Mouse (Mus musculus): ENCODE measurements around the gene Fbxo40. TPM values are rescaled to one million over a fixed set of nuclear protein-coding genes. Genes with fewer than 3 reads are reported as not detected.

The Fbxo40 gene
- polyA plus RNA-seq, 1 experiment from 2014 or later, result not detected

GRCm38 (mm10) chr16:36929216-36929615 lies 61.1 kb downstream of the Fbxo40 start:
- Histone ChIP-seq H3K4me1 (ENCODE audit: control insufficient read depth, insufficient read depth, low read length) (no peaks in the 10 kb centered on the region), H3K27me3 (ENCODE audit: control insufficient read depth, insufficient read depth, low read length) (no peaks in the 10 kb centered on the region), H3K9ac (ENCODE audit: low read length) (no peak overlapping the region), H3K4me3 (ENCODE audit: low read depth, low read length) (no peak overlapping the region), H3K9me3 (ENCODE audit: control insufficient read depth, low read length) (no peaks in the 10 kb centered on the region), H3K4me2 (no peak overlapping the region), H3K36me3 (ENCODE audit: control insufficient read depth, insufficient read depth, low read length) (peaks cover 13% of the 10 kb centered on the region), H3K27ac (ENCODE audit: low read depth, low read length) (no peak overlapping the region)
- 95% methylated on average over 7 of the region's 7 CpGs for WGBS
- DNase-seq (ENCODE audit: low spot score, missing footprints), result no peak
- ATAC-seq (ENCODE audit: low FRiP score), result no peak

DNA sequence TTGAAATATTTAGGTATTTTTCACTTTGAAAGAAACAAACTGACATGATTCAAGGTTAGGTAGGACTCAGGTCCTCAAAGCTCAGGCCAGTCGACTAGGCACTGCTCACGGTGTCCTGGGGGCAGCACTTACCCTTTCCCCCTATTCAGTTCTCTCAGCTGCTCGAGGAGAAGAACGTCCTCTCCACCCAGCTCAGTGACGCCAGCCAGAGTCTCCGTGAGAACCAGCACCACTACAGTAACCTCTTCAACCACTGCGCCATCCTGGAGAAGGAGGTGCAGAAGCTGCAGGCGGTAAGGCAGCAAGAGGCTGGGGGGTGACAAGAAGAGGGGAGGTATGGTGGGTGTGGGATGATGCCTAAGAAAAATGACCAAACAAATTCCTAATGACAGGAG lies 62.2 kb downstream of the Fbxo40 start:
- DNase-seq (ENCODE audit: low spot score, missing footprints) (no peak), ATAC-seq (ENCODE audit: low FRiP score) (no peak)
- Histone ChIP-seq H3K4me2 (no peak overlapping the region), H3K36me3 (ENCODE audit: control insufficient read depth, insufficient read depth, low read length) (peaks cover 13% of the 10 kb centered on the region), H3K4me1 (ENCODE audit: control insufficient read depth, insufficient read depth, low read length) (no peaks in the 10 kb centered on the region), H3K27ac (ENCODE audit: low read depth, low read length) (no peak overlapping the region), H3K9ac (ENCODE audit: low read length) (no peak overlapping the region), H3K27me3 (ENCODE audit: control insufficient read depth, insufficient read depth, low read length) (no peaks in the 10 kb centered on the region), H3K9me3 (ENCODE audit: control insufficient read depth, low read length) (no peaks in the 10 kb centered on the region), H3K4me3 (ENCODE audit: low read depth, low read length) (no peak overlapping the region)
- WGBS, result 96% methylated on average over 8 of the region's 8 CpGs

GRCm38 (mm10) chr16:36927495-36928105 lies 62.7 kb downstream of the Fbxo40 start:
- Histone ChIP-seq H3K27me3 (ENCODE audit: control insufficient read depth, insufficient read depth, low read length) (no peaks in the 10 kb centered on the region), H3K4me1 (ENCODE audit: control insufficient read depth, insufficient read depth, low read length) (no peaks in the 10 kb centered on the region), H3K4me2 (no peak overlapping the region), H3K27ac (ENCODE audit: low read depth, low read length) (no peak overlapping the region), H3K9ac (ENCODE audit: low read length) (no peak overlapping the region), H3K4me3 (ENCODE audit: low read depth, low read length) (no peak overlapping the region), H3K36me3 (ENCODE audit: control insufficient read depth, insufficient read depth, low read length) (peaks cover 12% of the 10 kb centered on the region), H3K9me3 (ENCODE audit: control insufficient read depth, low read length) (no peaks in the 10 kb centered on the region)
- DNase-seq (ENCODE audit: low spot score, missing footprints) (no peak), ATAC-seq (ENCODE audit: low FRiP score) (no peak)
- WGBS, result 89% methylated on average over 10 of the region's 10 CpGs

- peaks cover 12% of the 10 kb centered on the region for H3K36me3 ChIP-seq (ENCODE audit: control insufficient read depth, insufficient read depth, low read length)
- ATAC-seq (ENCODE audit: low FRiP score), result no peak
- H3K4me2 ChIP-seq, result no peak overlapping the region
- no peak for DNase-seq (ENCODE audit: low spot score, missing footprints)
- no peak overlapping the region for H3K4me3 ChIP-seq (ENCODE audit: low read depth, low read length)
- WGBS, result 91% methylated on average over 10 of the region's 10 CpGs
- H3K9me3 ChIP-seq (ENCODE audit: control insufficient read depth, low read length), result no peaks in the 10 kb centered on the region
- no peaks in the 10 kb centered on the region for H3K27me3 ChIP-seq (ENCODE audit: control insufficient read depth, insufficient read depth, low read length)
- no peak overlapping the region for H3K27ac ChIP-seq (ENCODE audit: low read depth, low read length)
- no peak overlapping the region for H3K9ac ChIP-seq (ENCODE audit: low read length)
- H3K4me1 ChIP-seq (ENCODE audit: control insufficient read depth, insufficient read depth, low read length), result no peaks in the 10 kb centered on the region
Observed at GRCm38 (mm10) chr16:36926514-36927447, 63.5 kb downstream of the Fbxo40 start.

DNA sequence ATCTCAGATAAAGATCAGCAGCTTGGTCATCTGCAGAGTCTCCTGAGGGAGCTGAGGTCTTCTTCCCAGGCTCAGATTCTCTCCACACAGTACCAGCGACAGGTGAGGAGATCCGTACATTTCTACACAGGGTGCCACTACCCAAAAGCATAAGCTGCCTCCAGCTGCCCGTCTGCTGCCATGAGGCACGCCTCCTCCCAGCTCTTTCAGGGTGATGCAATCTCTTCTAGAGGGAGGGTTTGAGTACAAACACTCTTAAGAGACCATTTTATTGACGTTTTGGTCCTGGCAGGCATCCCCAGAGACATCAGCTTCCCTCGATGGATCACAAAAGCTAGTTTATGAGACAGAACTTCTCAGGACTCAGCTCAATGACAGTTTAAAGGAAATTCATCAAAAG lies 64.5 kb downstream of the Fbxo40 start:
- Histone ChIP-seq H3K9ac (ENCODE audit: low read length) (no peak overlapping the region), H3K27me3 (ENCODE audit: control insufficient read depth, insufficient read depth, low read length) (no peaks in the 10 kb centered on the region), H3K27ac (ENCODE audit: low read depth, low read length) (no peak overlapping the region), H3K4me2 (no peak overlapping the region), H3K4me3 (ENCODE audit: low read depth, low read length) (no peak overlapping the region), H3K4me1 (ENCODE audit: control insufficient read depth, insufficient read depth, low read length) (no peaks in the 10 kb centered on the region), H3K9me3 (ENCODE audit: control insufficient read depth, low read length) (no peaks in the 10 kb centered on the region), H3K36me3 (ENCODE audit: control insufficient read depth, insufficient read depth, low read length) (peaks cover 12% of the 10 kb centered on the region; the same call in 1 of the 2 replicates)
- 89% methylated on average over 6 of the region's 6 CpGs for WGBS
- ATAC-seq (ENCODE audit: low FRiP score) (no peak), DNase-seq (ENCODE audit: low spot score, missing footprints) (no peak)

DNA sequence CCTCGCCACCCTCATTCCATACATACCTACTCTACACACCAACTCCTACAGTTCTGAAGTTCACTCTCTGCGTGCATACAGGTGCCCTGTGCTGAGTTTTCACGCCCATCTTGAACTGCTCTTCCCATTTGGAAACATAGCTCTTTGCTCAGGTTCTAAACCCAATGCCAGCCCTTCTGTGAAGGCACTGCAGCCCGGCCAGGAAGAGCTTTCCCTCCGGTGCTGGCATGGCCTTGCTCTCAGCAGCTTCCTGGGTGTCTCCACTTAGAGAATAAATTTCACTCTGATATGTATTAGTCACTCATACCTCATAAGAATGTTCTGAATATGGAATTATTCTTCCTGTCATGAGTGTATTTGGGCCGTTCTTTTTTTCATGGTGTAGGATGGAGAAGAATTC lies 64.9 kb downstream of the Fbxo40 start:
- DNase-seq (ENCODE audit: low spot score, missing footprints) (no peak), ATAC-seq (ENCODE audit: low FRiP score) (no peak)
- Histone ChIP-seq H3K4me2 (no peak overlapping the region), H3K4me3 (ENCODE audit: low read depth, low read length) (no peak overlapping the region), H3K4me1 (ENCODE audit: control insufficient read depth, insufficient read depth, low read length) (no peaks in the 10 kb centered on the region), H3K27ac (ENCODE audit: low read depth, low read length) (no peak overlapping the region), H3K9ac (ENCODE audit: low read length) (no peak overlapping the region), H3K27me3 (ENCODE audit: control insufficient read depth, insufficient read depth, low read length) (no peaks in the 10 kb centered on the region), H3K9me3 (ENCODE audit: control insufficient read depth, low read length) (no peaks in the 10 kb centered on the region), H3K36me3 (ENCODE audit: control insufficient read depth, insufficient read depth, low read length) (peaks cover 12% of the 10 kb centered on the region; the same call in 1 of the 2 replicates)
- WGBS, result 88% methylated on average over 6 of the region's 6 CpGs

GRCm38 (mm10) chr16:36924312-36924711 lies 66.0 kb downstream of the Fbxo40 start:
- Histone ChIP-seq H3K4me1 (ENCODE audit: control insufficient read depth, insufficient read depth, low read length) (no peaks in the 10 kb centered on the region), H3K9ac (ENCODE audit: low read length) (no peak overlapping the region), H3K4me3 (ENCODE audit: low read depth, low read length) (no peak overlapping the region), H3K27ac (ENCODE audit: low read depth, low read length) (no peak overlapping the region), H3K4me2 (no peak overlapping the region), H3K9me3 (ENCODE audit: control insufficient read depth, low read length) (no peaks in the 10 kb centered on the region), H3K27me3 (ENCODE audit: control insufficient read depth, insufficient read depth, low read length) (no peaks in the 10 kb centered on the region), H3K36me3 (ENCODE audit: control insufficient read depth, insufficient read depth, low read length) (peaks cover 13% of the 10 kb centered on the region; the same call in 1 of the 2 replicates)
- ATAC-seq (ENCODE audit: low FRiP score) (no peak), DNase-seq (ENCODE audit: low spot score, missing footprints) (no peak)
- 96% methylated on average over 8 of the region's 8 CpGs for WGBS

DNA sequence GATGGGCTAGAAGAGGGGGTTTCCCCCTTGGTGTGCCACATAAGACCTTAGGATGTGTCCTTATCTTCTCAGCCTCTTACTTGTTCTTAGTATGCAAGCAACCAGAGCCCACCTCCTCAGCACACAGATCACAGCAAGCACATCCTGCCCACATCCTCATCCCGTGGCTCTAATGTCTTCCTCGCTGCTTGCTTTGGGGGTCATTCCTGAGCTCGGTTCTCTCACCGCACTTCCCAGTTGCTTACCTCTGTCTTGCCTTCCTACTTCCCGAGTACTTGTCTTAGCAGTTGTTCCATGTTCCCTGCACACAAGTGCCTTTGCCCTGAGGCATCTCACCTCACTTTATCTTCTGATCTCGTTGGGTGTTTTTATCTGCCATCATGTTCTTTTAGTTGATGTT lies 68.3 kb downstream of the Fbxo40 start:
- Histone ChIP-seq H3K27ac (ENCODE audit: low read depth, low read length) (no peak overlapping the region), H3K4me3 (ENCODE audit: low read depth, low read length) (no peak overlapping the region), H3K9ac (ENCODE audit: low read length) (no peak overlapping the region), H3K4me2 (no peak overlapping the region), H3K9me3 (ENCODE audit: control insufficient read depth, low read length) (no peaks in the 10 kb centered on the region), H3K27me3 (ENCODE audit: control insufficient read depth, insufficient read depth, low read length) (no peaks in the 10 kb centered on the region), H3K36me3 (ENCODE audit: control insufficient read depth, insufficient read depth, low read length) (peaks cover 13% of the 10 kb centered on the region; the same call in 1 of the 2 replicates), H3K4me1 (ENCODE audit: control insufficient read depth, insufficient read depth, low read length) (no peaks in the 10 kb centered on the region)
- no peak for ATAC-seq (ENCODE audit: low FRiP score)
- WGBS, result 88% methylated on average over 6 of the region's 6 CpGs
- no peak for DNase-seq (ENCODE audit: low spot score, missing footprints)

GRCm38 (mm10) chr16:36921067-36921613 lies 69.1 kb downstream of the Fbxo40 start:
- H3K4me1 ChIP-seq (ENCODE audit: control insufficient read depth, insufficient read depth, low read length), result no peaks in the 10 kb centered on the region
- WGBS, result 89% methylated on average over 8 of the region's 8 CpGs
- no peak overlapping the region for H3K4me2 ChIP-seq
- DNase-seq (ENCODE audit: low spot score, missing footprints) (no peak), ATAC-seq (ENCODE audit: low FRiP score) (no peak)
- H3K9ac ChIP-seq (ENCODE audit: low read length), result no peak overlapping the region
- peaks cover 10% of the 10 kb centered on the region; the same call in 1 of the 2 replicates for H3K36me3 ChIP-seq (ENCODE audit: control insufficient read depth, insufficient read depth, low read length)
- H3K27me3 ChIP-seq (ENCODE audit: control insufficient read depth, insufficient read depth, low read length), result no peaks in the 10 kb centered on the region
- no peaks in the 10 kb centered on the region for H3K9me3 ChIP-seq (ENCODE audit: control insufficient read depth, low read length)
- H3K27ac ChIP-seq (ENCODE audit: low read depth, low read length), result no peak overlapping the region
- H3K4me3 ChIP-seq (ENCODE audit: low read depth, low read length), result no peak overlapping the region
